Mouse (Mus musculus): ENCODE results near the gene Vps37d.
"Not testable (repeated sequence)": the region's sequence is repeated elsewhere in the genome, so short reads cannot be mapped to it uniquely, and the experiment has no call there.

Vps37d gene

DNA sequence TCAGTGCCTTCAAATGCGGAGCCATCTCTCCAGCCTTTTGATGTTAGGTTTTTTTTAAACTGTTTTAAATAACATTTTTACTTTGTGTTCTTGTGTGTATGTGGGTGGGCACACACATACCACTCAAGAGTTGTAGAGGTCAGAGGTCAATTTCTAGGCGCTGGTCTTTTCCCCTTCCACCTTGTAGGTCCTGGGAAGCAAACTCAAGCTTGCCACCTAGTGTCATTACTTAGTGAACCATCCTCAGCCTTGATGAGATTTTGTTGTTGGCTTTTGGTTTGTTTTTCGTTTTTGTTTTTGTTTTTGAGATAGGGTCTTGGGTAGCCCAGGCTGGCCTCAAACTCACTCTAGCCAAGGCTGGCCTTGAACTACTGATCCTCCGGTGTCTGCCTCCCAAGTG, 2.4 kb downstream of the Vps37d start:
- DNase-seq (ENCODE audit: low spot score), result no peak

DNA sequence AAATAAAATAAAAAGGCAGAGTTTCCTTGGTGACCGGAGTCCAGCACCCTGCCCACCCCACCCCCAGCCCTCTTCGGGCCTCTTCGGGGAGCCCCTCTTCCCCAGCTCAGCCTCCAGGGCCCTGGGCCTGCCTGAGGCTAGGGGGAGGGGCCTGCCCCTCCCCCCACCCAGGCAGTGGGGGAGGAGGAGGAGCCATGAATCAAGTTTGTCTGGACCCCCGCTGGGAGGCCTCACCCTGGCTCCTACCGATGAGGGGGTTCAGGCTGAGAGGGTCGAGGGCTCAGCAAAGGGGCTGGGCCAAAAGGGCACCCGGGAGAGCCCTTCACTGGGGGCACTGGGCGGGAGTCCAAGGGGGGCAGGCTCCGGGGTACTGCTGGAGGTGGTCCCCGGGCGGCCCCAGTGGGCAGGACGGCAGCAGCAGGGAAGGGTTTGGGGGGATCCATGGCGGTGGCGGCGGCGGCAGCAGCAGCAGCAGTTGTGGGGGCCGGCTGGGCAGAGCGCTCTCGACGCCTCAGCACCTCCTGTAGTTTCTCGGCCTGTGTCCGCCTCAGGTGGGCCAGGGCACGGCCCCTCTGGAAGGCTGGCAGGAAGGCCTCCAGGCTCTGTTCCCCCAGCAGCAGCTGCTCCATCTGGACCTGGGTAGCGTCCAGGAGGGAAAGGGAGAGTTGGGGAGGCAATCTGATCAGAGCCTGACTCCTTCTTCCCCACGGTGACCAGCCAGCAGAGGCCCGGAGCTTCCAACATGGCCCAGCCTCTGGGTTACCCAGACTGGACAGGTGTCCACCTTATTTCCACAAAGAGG, 4.5 kb downstream of the Vps37d start:
- no peak for DNase-seq (ENCODE audit: low spot score)

DNA sequence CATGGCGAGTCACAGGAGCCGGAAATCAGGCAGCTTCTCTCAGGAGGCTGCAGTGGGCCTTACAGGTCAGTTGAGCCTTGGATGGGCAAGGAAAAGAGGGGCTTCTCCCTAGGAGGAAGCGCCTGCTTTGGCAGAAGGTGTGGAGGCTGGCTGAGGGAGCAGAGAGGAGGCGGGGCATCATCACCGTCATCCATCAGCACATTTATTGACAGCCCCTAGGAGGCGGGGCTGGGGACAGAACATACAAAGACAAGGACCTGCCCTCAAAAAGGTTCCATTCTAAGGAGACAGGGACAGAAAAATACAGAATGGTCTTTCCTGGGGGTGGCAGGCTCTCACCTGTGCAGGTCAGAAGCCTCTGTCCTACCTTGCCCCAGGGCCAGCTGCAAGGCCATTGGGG, 5.3 kb downstream of the Vps37d start:
- no peak for DNase-seq (ENCODE audit: low spot score)

DNA sequence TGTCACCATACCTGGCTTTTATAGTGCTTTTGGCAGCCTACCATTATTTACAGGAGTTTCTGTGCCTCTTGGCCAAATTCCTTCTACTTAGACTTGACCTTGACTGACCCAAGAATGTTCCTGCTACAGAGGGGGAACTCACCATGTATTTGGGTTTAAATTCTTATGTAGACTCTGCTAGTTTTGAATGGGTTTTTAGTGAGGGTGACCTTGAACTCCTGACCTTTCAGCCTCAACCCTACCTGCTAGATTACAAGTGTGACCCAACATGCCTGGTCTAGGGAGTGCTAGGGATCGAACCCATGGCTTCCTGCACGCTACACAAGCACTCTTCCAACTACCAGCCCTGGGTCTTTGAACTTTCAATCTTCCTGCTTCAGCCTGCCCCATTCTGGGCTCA, 6.0 kb downstream of the Vps37d start:
- DNase-seq (ENCODE audit: low spot score), result no peak

DNA sequence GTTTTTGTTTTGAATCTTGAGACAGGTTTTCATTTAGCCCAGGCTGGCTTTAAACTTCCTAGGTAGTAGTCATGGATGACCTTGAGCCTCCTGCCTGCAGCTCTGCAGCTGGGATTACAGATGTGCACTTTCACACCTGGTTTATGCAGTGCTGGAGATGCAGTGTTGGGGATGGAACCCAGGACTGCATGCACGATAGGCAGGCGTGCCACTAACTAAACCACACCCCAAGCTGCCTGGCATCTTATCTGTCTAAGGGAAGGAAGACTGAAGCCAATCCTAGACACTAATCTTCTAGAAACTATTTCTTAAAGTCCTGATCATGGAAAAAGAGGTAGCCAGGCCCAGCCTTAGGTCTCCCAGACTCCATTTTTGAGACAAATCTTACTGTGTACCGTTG, 7.6 kb downstream of the Vps37d start:
- DNase-seq (ENCODE audit: low spot score), result no peak

DNA sequence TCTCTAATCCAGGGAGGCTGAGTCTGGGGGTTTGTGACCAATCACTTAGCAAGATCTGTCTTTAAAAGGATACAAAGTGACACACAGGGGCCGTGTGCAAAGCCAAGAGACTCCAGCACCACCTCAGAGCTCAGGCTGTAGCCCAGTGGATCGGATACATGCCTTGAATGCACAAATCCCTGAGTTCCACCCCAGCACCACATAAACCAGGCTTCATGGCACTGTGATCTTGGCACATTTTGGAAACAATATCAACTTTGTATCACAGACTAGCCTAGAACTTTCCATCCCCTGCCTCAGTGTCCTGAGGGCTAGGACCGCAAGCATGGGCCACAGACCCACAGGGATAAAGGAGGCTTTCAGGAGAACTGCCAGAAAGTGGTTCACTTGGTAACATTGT, 12.1 kb downstream of the Vps37d start:
- DNase-seq (ENCODE audit: low spot score), result no peak

DNA sequence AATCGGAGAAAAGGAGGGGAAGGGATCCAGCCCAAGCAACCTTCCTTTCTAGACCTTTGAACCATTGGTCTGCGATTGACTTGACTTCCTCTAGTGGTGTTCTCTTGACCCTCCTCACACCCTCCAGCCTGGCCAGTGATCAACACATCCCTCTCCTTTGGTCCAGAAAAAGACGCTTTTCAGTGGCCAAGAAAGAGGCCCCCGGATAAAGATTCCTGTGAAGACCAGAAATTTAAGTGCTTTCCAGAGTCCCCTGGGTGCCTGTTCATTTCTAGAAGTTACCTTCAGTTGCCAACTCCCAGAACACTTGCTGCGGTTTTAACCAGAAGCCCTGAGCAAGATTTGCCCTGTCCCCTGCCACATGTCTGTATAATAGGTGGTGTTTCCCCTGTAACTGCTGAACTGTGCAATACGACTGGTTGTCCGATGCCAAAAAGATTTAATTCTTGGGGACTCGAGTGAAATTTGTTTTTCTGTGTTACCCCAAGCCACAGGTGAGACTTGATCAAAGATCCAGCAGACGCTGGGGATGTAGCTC, 13.1 kb downstream of the Vps37d start, which contains the start of gene Bud23:
TSS of gene Bud23 (minus strand) at position 51 of the 538 bp plus-strand sequence.
- DNase-seq (ENCODE audit: low spot score), result not testable (repeated sequence)

DNA sequence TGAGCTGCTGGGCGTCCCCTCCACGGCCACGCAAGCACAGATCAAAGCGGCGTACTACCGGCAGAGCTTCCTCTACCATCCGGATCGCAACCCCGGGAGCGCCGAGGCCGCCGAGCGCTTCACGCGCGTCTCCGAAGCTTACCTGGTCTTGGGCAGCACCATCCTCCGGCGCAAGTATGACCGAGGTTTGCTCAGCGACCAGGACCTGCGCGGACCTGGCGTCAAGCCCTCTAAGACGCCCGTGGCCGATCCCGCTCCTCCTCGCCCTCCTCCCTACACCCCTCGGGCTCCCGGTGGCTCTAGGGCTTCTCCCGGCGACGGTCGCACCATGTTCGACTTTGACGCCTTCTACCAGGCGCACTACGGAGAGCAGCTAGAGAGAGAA, 13.7 kb downstream of the Vps37d start:
- no peak for DNase-seq (ENCODE audit: low spot score)

DNA sequence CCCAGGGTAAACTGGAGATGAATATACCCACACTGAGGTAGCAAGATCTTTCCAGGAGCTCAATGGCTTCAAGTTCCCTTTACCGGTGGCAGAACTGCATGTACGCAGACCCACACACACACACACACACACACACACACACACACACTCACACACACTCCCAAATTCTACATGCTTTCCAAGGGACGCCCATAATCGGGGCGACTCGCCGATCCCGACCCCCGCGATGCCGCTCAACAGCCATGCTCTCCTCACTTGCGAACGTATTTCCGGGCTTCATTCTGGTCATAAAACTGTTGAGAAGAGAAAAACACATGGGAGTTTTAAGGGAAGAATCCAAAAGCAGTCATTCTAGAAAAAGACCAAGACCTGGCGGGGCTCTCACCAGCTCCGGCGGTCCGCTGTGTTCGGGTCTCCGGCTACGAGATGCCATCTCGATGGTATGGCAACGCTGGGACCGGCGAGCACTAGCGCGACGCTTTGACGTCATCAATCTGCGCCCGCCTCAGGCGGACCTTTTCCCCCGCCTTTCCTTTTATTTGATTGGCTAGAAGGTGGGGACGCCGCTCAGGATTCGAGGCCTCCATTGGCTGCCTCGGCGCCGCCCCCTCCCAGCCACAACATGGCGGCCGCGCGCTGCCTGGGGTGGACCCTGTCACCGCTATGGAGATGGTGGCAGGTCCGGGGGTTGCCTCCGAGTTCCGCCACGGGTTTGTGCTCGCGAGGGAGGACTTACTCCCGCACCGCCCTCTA, 14.3 kb downstream of the Vps37d start, which contains the start of gene Dnajc30:
TSS of gene Dnajc30 (plus strand) at position 574 of the 753 bp plus-strand sequence.
- DNase-seq (ENCODE audit: low spot score), result peak; percentile 99

DNA sequence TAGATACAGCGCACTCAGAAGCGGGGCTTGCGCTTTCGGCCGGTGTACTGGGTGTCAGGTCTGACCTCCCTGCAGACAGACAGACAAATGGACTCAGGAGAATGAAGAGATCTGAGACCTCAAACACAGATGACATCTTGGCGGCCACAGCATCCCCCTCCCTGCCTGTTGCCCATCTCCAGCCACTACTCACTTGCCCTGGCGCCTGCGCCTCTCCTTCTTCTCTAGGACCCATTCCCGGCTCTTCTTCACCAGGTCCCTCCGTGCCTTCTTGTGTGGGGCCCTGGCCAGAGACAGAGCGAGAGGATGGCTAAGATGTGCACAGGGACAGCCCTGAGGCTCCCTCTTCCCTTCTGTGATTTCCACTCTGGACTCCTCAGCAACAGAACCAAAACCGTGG, 24.7 kb downstream of the Vps37d start:
- DNase-seq (ENCODE audit: low spot score), result no peak

DNA sequence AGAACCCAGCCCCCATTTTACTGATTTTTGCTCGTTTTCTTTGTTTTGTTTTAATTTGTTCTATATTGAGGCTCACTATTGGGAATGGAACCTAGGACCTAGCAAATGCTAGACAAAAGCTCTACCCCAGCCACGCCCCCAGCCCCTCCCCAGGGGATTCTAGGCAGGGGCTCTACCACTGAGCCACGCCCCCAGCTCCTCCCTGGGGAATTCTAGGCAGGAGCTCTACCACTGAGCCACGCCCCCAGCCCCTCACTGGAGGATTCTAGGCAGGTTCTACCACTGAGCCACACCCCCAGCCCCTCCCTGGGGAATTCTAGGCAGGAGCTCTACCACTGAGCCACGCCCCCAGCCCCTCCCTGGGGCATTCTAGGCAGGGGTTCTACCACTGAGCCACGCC, 28.8 kb downstream of the Vps37d start:
- not testable (repeated sequence) for DNase-seq (ENCODE audit: low spot score)

DNA sequence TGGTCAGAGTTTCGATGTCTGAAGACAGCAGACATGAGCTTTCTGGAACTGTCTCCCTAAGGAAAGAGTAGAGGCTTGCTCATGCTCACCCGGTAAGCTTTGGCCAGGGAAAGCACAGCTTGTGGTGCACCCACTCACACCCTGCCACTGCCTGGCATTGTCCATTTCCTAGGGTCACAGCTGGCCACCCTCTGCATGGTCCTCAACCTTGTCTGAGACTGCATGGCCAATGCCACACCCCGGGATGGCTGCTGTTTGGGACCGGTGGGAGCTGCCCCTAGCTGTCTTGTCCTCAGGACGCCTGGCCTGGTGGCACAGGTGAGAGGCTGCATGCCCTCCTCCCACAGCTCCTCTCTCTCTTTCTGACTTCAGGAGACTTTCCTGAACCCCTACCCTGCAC, 29.5 kb downstream of the Vps37d start:
- DNase-seq (ENCODE audit: low spot score), result no peak

DNA sequence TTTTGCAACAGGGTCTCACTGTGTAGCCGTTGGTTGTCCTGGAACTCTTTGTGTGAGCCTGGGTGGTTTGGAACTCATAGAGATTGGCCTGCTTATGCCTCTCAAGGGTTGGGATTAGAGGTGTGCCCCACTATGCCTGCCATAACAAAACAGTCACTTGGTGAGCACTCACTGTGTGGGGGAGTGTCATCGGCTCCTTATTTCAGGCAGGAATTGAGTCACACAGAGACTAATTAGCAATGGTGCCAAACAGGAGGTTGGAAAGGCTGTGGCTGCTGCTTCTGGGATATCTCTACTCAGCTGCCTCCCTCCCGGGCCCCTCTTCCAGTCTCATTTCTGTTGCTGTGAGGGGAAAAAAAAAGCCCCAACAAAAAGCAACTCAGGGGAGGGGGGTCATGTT, 33.5 kb downstream of the Vps37d start:
- no peak for DNase-seq (ENCODE audit: low spot score)

DNA sequence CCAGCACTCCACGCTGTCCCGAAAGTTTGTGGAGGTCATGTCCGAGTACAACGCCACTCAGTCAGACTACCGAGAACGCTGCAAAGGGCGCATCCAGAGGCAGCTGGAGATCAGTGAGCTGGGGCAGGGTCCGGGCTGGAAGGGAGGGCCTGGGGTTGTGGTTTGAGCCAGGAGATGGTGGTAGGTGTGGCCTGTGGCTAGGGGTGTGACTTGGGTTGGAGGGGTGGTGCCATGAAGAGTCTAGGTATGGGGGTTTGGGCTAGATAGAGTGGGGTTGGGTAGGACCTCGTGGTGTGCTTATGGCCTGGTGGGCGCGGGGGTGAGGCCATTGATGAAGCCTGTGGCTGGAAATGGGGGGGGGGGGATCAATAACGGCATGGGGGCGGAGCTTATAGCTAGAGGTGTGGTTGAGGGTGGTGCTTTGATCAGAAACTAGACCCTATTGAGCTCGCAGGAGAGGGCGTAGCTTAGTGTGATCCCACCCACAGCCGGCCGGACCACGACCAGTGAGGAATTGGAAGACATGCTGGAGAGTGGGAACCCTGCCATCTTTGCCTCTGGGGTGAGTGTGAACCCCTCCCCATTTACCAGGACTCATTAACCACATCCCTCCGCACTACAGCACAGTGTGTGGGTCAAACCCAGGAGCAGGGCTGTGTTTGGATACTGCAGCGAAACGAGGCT, 35.8 kb downstream of the Vps37d start:
- DNase-seq (ENCODE audit: low spot score), result no peak

DNA sequence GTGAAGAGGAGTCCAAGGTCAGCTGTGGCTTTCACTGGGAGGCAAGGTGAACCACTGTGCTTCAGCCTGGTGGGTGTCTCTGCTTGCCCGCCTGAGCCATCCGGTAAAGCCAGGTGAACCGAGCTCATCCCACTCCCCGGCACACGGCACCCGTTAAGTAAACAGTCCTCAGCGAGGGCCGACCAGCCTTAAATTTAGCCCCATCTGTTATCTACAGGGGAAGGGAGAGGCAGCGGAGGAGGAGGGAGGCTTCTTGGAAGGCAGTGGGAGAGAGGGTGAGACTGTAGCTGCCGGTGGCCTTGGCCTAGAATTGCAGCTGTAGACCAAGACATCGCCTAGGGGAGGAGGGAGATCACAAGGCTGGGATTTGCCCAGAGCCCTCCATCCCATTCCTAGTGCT, 37.3 kb downstream of the Vps37d start:
- no peak for DNase-seq (ENCODE audit: low spot score)

DNA sequence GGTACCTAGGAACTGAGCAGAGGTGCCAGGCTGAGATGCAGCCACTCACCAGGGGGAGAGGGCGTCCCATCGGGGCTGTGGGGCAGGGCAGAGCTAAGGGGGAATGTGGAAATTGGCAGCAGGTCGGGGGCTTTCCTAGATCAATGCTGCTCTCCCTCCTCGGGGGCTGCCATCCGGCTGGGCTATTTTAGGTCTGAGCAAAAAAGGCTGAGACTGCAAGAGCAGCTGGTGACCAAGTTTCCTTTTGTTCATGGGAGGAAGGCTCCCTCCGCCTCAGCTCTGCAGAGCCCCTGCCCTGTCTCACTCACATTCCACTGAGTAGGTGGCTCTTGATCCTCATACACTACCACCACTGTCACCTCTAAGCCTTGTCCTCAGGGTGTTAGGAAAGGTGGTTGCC, 38.0 kb downstream of the Vps37d start:
- DNase-seq (ENCODE audit: low spot score), result no peak

DNA sequence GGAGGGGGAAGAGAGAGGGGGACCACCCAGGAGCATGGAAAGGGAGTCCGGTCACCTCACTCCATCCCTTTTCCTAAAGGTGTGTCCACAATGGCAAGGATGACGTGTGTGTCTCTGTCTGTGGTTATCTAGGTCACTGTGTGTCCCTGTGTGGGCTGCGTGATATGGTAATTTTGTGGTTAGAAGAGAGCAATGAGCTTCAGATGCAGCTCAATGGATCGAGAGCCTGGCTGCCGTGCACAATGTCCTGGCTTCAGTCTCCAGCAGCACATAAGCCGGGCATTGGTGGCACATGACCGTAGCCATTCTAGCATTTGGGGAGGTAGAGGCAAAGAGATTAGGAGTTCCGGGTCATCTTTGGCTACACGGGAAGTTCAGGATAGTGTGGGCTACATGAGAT, 38.5 kb downstream of the Vps37d start:
- no peak for DNase-seq (ENCODE audit: low spot score)

DNA sequence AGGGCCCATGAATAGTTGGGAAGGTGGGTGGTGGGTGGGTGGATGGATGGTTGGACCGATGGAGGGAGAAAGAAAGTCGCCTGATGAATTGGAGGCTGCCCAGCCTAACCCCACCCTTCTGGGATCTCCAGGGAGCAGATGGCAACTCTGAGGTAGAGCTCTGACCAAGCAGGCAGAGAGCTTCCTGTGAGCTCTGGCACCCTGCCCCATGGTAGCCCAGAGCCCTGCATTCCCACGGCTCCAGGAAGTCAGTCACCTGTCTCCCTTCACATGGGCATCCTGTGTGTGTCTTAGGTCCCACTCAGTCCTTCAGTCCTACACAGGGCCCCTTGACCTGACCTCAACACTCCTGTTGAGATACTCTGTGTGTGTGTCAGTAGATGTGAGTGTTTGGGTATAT, 40.1 kb downstream of the Vps37d start:
- no peak for DNase-seq (ENCODE audit: low spot score)

DNA sequence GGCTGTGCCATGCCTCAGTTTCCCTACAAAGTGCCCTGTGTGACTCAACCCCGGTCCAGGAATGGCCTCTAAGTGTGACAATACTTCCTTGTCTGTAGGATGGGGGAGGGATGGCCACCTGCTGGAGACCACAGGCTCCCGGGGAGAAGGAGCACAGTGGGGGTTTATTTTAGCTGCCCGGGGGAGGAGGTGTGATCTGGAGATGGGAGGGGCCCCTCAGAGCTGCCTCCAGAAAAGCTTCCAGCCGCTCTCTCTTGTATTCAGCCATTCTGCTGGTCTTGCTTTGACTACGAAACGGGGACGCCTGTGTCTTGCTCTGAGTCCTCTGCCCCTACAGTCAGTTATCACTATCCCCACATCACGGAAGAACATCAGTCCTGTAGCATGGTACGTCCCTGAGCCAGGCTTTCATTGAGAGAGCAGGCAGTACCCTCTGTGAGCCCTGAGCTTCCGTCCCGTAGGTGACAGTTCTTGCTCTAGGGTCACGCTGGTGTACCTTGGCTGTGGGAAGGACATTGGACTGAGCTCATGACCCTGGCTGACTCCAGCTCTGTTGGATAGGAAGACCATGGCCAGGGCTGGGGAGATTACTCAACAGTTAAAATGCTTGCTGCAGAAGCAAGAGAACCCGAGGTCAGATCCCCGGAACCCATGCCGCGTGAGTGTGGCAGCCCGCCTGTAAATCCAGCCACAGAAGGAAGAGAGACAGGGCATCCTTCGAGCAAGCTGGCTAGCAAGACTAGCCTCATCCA, 42.3 kb downstream of the Vps37d start:
- DNase-seq (ENCODE audit: low spot score), result no peak

DNA sequence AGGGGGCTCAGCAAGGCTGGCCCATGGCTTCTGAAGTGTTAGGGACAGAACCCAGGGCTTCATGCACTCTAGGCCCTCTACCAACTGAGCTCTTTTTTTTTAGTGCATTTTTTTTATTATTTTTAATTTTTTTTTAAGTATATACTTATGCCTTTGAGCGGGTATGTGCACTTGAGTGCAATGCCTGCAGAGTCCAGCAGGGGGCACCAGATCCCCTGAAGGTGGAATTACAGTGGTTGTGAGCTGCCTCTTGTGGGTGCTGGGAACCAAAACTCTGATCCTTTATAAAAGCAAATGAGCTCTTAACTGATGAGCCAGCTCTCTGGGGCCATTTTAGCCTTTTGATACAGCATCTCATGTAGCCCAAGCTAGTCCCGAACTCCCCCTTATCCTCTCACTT, 43.5 kb downstream of the Vps37d start:
- DNase-seq (ENCODE audit: low spot score), result no peak

DNA sequence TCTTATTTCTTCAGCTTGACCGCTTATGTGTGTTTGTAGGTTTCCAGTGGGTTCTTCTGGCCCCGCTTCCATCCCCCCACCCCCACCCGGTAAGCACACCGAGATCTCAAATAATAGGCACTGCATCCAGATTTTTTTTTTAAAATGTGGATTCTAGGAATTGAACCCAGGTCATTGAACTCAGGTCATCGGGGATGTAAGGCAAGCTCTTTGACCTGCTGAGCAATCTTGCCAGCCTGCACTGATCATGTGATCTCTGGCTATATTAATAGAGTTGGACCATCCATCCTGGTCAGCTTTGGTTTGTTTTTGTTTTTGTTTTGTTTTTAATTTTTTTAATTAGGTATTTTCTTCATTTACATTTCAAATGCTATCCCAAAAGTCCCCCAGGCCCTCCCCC, 45.5 kb downstream of the Vps37d start:
- no peak for DNase-seq (ENCODE audit: low spot score)

All from embryo, embryonic 10.5 days (tissue).